Mouse (Mus musculus): Measurements from ENCODE around the gene Top2a. TPM values are rescaled to one million over a fixed set of nuclear protein-coding genes. Genes with fewer than 3 reads are reported as not detected.
A peak's percentile ranks its signal among the peaks of the same experiment; 100 is the strongest.

Top2a gene
- polyA plus RNA-seq, 1 experiment from 2014 or later, result 188 TPM

DNA sequence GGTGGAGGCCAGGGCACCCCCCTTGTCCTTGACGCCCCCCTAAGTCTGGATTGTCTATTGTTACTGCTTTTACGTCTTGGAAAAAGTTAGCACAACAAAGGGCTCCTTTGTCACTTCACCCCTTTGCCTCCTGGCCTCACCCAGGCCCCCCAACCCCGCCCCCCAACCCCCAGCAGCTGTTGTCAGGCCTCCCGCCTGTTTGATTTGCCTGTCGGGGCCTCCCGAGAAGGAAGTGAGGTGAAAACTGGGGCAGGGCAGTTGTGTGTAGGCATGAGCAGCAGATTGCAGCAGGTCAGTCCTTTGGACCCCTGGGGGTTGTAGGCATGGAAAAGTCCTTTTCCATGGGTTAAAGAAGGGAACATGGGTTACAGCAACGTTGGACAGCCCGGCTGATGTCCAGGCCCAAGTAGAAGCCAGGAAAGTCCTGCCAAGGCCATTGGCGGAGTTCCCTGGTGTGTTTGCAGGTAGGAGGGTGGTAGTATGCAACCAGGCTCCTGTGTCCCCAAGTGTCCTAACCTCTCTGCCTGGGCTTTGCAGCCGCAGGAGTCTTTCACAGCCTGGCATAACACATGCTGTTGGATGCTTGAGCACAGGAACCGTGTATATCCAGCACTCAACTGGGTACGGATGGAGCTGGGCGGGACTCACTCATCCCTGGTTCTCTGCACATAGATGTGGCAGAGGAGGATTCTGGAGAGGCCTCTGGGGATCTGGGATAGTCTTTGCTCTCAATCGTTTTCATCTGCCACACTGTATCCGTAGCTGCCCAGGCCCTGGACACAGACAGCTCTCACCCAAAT lies 59.2 kb downstream of the Top2a start:
- H3K4me2 ChIP-seq (ENCODE audit: low read depth, low read length), result peak overlapping the region; percentile 100
- H3K27me3 ChIP-seq (ENCODE audit: control insufficient read depth, insufficient read depth, low read length), result no peaks in the 10 kb centered on the region
- H3K4me1 ChIP-seq (ENCODE audit: control insufficient read depth, insufficient read depth, low read length), result peaks cover 86% of the 10 kb centered on the region
- H3K9me3 ChIP-seq (replicated peaks; ENCODE audit: control insufficient read depth, low read length), result no peaks in the 10 kb centered on the region
- WGBS, result 27% methylated on average over 15 of the region's 15 CpGs
- H3K36me3 ChIP-seq (ENCODE audit: control insufficient read depth, insufficient read depth, low read length), result peaks cover 13% of the 10 kb centered on the region; the same call in 1 of the 2 replicates
- peak overlapping the region; percentile 98 for H3K27ac ChIP-seq (ENCODE audit: low read length)
- H3K4me3 ChIP-seq (replicated peaks; ENCODE audit: low read length), result peak overlapping the region; percentile 79
- ATAC-seq (ENCODE audit: insufficient read depth, low FRiP score), result no peak
- peak overlapping the region; percentile 88 for H3K9ac ChIP-seq (ENCODE audit: low read length)

DNA sequence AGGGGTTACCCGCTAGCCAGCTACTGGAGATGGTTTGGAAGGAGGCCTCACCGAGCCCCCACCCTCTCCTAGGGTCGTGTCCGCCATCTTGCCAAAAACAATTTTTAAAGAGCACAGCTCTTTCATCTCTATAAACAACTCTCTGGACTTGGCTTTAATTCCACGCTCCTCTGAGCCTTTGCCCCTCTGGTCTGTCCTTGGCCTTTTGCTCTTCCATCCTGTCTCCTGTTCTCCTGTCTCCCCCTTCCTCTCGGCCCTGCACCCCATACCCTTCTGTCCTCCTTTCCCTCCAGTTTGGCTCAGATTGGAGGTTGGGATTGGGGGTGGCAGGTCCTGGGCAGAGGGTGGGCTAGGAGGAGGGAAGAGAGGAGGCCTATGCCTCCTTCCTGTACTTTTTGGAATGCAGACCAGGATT lies 59.8 kb downstream of the Top2a start:
- H3K4me1 ChIP-seq (ENCODE audit: control insufficient read depth, insufficient read depth, low read length), result peaks cover 87% of the 10 kb centered on the region
- no peaks in the 10 kb centered on the region for H3K27me3 ChIP-seq (ENCODE audit: control insufficient read depth, insufficient read depth, low read length)
- peak overlapping the region; percentile 100 for H3K4me2 ChIP-seq (ENCODE audit: low read depth, low read length)
- peak overlapping the region; percentile 88 for H3K9ac ChIP-seq (ENCODE audit: low read length)
- H3K4me3 ChIP-seq (replicated peaks; ENCODE audit: low read length), result peak overlapping the region; percentile 79
- peak overlapping the region; percentile 98 for H3K27ac ChIP-seq (ENCODE audit: low read length)
- WGBS, result 6% methylated on average over 6 of the region's 6 CpGs
- H3K9me3 ChIP-seq (replicated peaks; ENCODE audit: control insufficient read depth, low read length), result no peaks in the 10 kb centered on the region
- no peak for ATAC-seq (ENCODE audit: insufficient read depth, low FRiP score)
- H3K36me3 ChIP-seq (ENCODE audit: control insufficient read depth, insufficient read depth, low read length), result peaks cover 9% of the 10 kb centered on the region; the same call in 1 of the 2 replicates

DNA sequence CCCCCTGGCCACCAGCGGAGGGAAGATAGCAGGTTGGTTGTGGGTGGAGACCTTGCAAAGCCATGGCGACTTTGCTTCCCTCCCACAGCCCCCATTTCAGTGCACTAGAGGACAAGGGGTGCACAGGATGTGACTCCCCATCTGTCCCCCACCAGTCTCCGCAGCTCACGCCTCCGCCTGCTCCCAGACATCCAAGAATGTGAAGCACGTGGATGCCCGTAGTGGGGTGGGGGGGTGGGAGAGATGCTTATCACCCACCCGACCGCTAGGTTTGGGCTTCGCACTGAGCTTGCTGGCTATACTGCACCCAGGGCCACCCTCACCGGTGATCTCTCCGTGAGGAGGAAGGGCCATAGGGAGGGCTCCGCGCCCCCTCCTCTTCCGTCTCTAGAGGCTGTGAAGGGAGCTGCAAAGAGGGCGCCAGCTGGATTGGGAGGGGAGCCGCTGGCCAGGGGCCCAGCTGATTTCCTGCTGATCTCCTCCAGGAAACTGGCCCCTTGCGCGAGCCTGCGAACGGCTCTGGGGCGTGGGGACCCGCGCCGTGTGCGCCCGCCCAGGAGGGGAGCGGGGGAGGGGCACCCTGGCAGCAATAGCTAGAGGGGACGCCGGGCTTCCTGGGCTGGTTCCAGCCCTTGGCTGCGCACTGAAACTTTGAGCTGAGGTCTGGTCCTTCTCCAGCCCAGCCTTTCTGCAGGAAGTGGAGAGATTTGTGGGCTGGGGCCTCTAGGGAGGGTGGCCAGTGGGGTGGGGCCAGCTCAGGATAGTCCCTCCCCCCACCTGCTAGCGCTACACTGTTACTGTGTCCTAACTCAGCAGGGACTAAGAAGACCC lies 60.6 kb downstream of the Top2a start:
- Histone ChIP-seq H3K4me2 (ENCODE audit: low read depth, low read length) (peak overlapping the region; percentile 100), H3K9ac (ENCODE audit: low read length) (peak overlapping the region; percentile 88), H3K4me3 (replicated peaks; ENCODE audit: low read length) (peak overlapping the region; percentile 79), H3K9me3 (replicated peaks; ENCODE audit: control insufficient read depth, low read length) (no peaks in the 10 kb centered on the region), H3K27me3 (ENCODE audit: control insufficient read depth, insufficient read depth, low read length) (no peaks in the 10 kb centered on the region), H3K27ac (ENCODE audit: low read length) (peak overlapping the region; percentile 98), H3K36me3 (ENCODE audit: control insufficient read depth, insufficient read depth, low read length) (peaks cover 9% of the 10 kb centered on the region; the same call in 1 of the 2 replicates), H3K4me1 (ENCODE audit: control insufficient read depth, insufficient read depth, low read length) (peaks cover 86% of the 10 kb centered on the region)
- ATAC-seq (ENCODE audit: insufficient read depth, low FRiP score), result peak; percentile 88
- WGBS, result under 1% methylated on average over 32 of the region's 32 CpGs

DNA sequence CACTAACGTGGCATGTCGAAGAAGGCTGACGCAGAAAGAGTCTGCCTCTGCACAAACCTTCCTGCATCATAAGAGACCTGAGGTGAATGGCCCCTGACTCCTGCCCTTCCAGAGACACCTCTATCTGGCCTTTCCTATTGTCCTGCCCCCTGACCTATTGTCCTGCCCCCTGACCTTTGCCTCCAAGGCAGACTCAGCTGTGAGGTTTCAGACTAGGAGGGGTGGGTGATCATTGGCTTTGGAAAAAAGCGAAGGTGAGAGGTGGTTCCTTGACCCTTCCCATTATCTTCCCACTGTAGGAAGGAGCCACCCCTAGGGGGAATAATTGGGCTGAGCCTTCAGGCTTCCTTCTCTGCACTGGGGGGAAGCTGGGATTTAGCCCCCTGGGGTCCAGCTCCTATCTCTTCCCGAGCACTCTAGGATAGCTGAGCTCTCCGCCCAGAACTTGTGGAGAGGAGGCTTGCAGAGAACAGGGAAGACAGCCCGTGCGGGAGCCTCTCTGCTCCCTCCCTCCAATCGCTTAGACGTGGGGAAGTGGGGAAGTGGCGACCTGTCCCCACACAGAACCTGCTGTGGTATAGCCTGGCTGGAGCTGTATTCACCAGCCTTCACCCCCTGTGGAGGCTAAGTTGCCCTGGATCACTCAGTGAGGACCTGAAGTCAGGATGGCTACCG lies 61.4 kb downstream of the Top2a start:
- Histone ChIP-seq H3K9me3 (replicated peaks; ENCODE audit: control insufficient read depth, low read length) (no peaks in the 10 kb centered on the region), H3K9ac (ENCODE audit: low read length) (peak overlapping the region; percentile 88), H3K27me3 (ENCODE audit: control insufficient read depth, insufficient read depth, low read length) (no peaks in the 10 kb centered on the region), H3K27ac (ENCODE audit: low read length) (peak overlapping the region; percentile 98), H3K4me3 (replicated peaks; ENCODE audit: low read length) (peak overlapping the region; percentile 79), H3K36me3 (ENCODE audit: control insufficient read depth, insufficient read depth, low read length) (peaks cover 9% of the 10 kb centered on the region; the same call in 1 of the 2 replicates), H3K4me1 (ENCODE audit: control insufficient read depth, insufficient read depth, low read length) (peaks cover 78% of the 10 kb centered on the region), H3K4me2 (ENCODE audit: low read depth, low read length) (peak overlapping the region; percentile 100)
- WGBS, result 17% methylated on average over 12 of the region's 12 CpGs
- ATAC-seq (ENCODE audit: insufficient read depth, low FRiP score), result no peak

DNA sequence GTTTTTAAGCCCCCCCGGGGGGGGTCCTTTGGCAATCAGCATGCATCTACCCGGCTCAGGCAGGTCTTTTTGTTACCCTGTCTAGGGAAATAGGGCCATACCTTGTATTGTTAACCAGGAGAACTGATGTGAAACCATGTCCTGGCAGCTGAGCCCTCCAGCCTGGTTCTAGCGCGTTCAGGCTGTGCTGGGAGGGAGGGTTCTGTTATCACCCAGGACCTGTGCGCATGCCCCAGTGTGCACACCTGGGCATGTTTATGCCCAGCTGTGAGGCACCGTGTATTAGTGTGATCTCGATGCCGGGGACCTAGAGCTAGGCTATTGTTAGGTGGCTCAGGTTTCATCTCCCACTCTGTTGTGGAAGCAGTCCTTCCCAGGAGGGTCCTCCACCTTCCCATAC lies 62.2 kb downstream of the Top2a start:
- no peak for ATAC-seq (ENCODE audit: insufficient read depth, low FRiP score)
- WGBS, result 8% methylated on average over 8 of the region's 8 CpGs
- peak overlapping the region; percentile 79 for H3K4me3 ChIP-seq (replicated peaks; ENCODE audit: low read length)

DNA sequence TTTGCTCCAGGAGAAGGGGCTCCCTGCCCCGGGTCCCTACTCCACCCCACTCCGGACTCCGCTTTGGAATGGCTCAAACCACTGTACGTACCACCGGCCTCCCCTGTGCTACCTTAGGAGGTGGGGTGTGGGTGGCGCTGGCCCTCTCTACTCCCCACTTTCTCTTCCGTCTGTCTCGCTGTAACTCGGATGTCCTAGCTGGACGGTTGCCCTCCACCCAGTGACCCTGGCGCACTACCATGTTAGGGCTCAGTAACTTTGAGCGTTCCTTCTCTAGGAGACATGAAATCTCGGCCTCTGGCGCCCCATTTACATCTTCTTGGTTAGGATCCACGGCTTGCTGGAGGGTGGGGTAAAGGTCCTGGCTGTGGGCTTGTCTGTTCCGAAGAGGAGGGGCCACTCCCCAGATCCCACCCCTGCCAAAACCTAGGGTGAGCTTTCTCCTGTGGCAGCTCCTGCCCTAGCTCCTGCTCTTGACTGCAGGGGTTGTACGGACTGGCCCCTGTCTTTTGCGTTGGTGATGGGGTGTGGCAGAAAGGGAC lies 62.9 kb downstream of the Top2a start:
- Histone ChIP-seq H3K9me3 (replicated peaks; ENCODE audit: control insufficient read depth, low read length) (no peaks in the 10 kb centered on the region), H3K4me2 (ENCODE audit: low read depth, low read length) (peak overlapping the region; percentile 100), H3K36me3 (ENCODE audit: control insufficient read depth, insufficient read depth, low read length) (0 out of 2 replicates have a peak, but pooled peaks cover under 1% of the 10 kb centered on the region), H3K9ac (ENCODE audit: low read length) (peak overlapping the region; percentile 88), H3K27me3 (ENCODE audit: control insufficient read depth, insufficient read depth, low read length) (no peaks in the 10 kb centered on the region), H3K4me3 (replicated peaks; ENCODE audit: low read length) (peak overlapping the region; percentile 79), H3K4me1 (ENCODE audit: control insufficient read depth, insufficient read depth, low read length) (peaks cover 67% of the 10 kb centered on the region), H3K27ac (ENCODE audit: low read length) (peak overlapping the region; percentile 94)
- no peak for ATAC-seq (ENCODE audit: insufficient read depth, low FRiP score)
- 3% methylated on average over 18 of the region's 18 CpGs for WGBS

More for the DNA sequence above, 62.2 kb downstream of the Top2a start:
- Histone ChIP-seq H3K9me3 (replicated peaks; ENCODE audit: control insufficient read depth, low read length) (no peaks in the 10 kb centered on the region), H3K27ac (ENCODE audit: low read length) (peak overlapping the region; percentile 94), H3K4me2 (ENCODE audit: low read depth, low read length) (peak overlapping the region; percentile 100), H3K4me1 (ENCODE audit: control insufficient read depth, insufficient read depth, low read length) (peaks cover 70% of the 10 kb centered on the region), H3K9ac (ENCODE audit: low read length) (peak overlapping the region; percentile 88), H3K27me3 (ENCODE audit: control insufficient read depth, insufficient read depth, low read length) (no peaks in the 10 kb centered on the region), H3K36me3 (ENCODE audit: control insufficient read depth, insufficient read depth, low read length) (peaks cover 7% of the 10 kb centered on the region; the same call in 1 of the 2 replicates)

DNA sequence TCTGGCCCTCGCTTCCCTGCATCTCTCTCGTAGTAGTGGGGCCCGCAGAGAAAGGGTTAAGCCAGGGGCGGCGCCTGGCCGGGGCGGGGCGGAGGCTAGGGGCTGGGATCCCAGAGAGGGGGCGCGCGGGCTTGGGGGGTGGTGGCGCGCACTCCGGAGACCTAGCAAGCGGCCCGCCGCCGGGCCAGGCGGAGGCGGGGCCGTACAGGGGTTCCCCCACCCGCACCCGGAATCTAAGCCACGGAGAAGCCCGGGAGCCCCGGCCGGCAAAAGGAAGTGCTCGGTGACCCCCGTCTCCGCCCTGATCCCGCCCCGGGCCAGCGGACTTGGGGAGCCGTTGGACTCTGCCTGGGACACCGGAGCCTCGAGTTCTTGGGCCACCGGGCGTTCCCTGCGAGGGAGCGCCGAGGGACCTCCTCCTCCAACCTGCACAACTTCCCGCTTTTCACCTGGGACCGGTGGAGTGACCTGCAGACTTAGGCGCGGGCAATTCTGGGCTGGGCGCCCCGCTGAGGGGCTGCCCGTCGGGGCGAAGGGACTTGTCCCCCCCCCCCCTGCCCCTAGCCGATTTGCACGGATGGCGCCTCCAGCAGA lies 63.6 kb downstream of the Top2a start:
- ATAC-seq (ENCODE audit: insufficient read depth, low FRiP score), result peak; percentile 42
- Histone ChIP-seq H3K9me3 (replicated peaks; ENCODE audit: control insufficient read depth, low read length) (no peaks in the 10 kb centered on the region), H3K36me3 (ENCODE audit: control insufficient read depth, insufficient read depth, low read length) (no peaks in the 10 kb centered on the region), H3K9ac (ENCODE audit: low read length) (peak overlapping the region; percentile 88), H3K4me2 (ENCODE audit: low read depth, low read length) (peak overlapping the region; percentile 100), H3K4me1 (ENCODE audit: control insufficient read depth, insufficient read depth, low read length) (peaks cover 65% of the 10 kb centered on the region), H3K27me3 (ENCODE audit: control insufficient read depth, insufficient read depth, low read length) (no peaks in the 10 kb centered on the region), H3K27ac (ENCODE audit: low read length) (peak overlapping the region; percentile 94), H3K4me3 (replicated peaks; ENCODE audit: low read length) (peak overlapping the region; percentile 79)
- under 1% methylated on average over 53 of the region's 53 CpGs for WGBS
